Mouse (Mus musculus): Measurements from ENCODE around the gene St3gal4. TPM values are rescaled to one million over a fixed set of nuclear protein-coding genes. Genes with fewer than 3 reads are reported as not detected.

Gene St3gal4
- total and polyA plus RNA-seq, 2 experiments from 2014 or later: 18.2 to 22.6 TPM

- ATAC-seq: no peak
- Histone ChIP-seq H3K4me1 (ENCODE audit: insufficient read depth) (no peaks in the 10 kb centered on the region), H3K4me3 (ENCODE audit: low read depth, low read length) (no peak overlapping the region), H3K4me2 (ENCODE audit: low read depth) (no peak overlapping the region), H3K9ac (no peak overlapping the region), H3K9me3 (ENCODE audit: low read length) (no peaks in the 10 kb centered on the region), H3K27ac (ENCODE audit: low read depth, low read length) (no peak overlapping the region), H3K27me3 (ENCODE audit: insufficient read depth, low read length) (no peaks in the 10 kb centered on the region), H3K36me3 (ENCODE audit: insufficient read depth) (no peaks in the 10 kb centered on the region)
- TF ChIP-seq CTCF (IDR thresholded peaks at IDR 0.05; ENCODE audit: low read depth): no peak
- 86% methylated on average over 1 of the region's 1 CpGs for WGBS
- DNase-seq: no peak
Measured at GRCm38 (mm10) chr9:35145829-35146228, 26.8 kb upstream of the St3gal4 start.

- H3K36me3 ChIP-seq (ENCODE audit: insufficient read depth): no peaks in the 10 kb centered on the region
- H3K4me1 ChIP-seq (ENCODE audit: insufficient read depth): no peaks in the 10 kb centered on the region
- no peak for TF ChIP-seq CTCF (IDR thresholded peaks at IDR 0.05; ENCODE audit: low read depth)
- WGBS: 92% methylated on average over 9 of the region's 9 CpGs
- no peaks in the 10 kb centered on the region for H3K9me3 ChIP-seq (ENCODE audit: low read length)
- no peak overlapping the region for H3K4me3 ChIP-seq (ENCODE audit: low read depth, low read length)
- no peak overlapping the region for H3K9ac ChIP-seq
- ATAC-seq (no peak), DNase-seq (no peak)
- no peak overlapping the region for H3K4me2 ChIP-seq (ENCODE audit: low read depth)
- H3K27me3 ChIP-seq (ENCODE audit: insufficient read depth, low read length): no peaks in the 10 kb centered on the region
- no peak overlapping the region for H3K27ac ChIP-seq (ENCODE audit: low read depth, low read length)
Measured at GRCm38 (mm10) chr9:35145118-35145517, 26.1 kb upstream of the St3gal4 start.

- H3K27me3 ChIP-seq (ENCODE audit: insufficient read depth, low read length): no peaks in the 10 kb centered on the region
- H3K9ac ChIP-seq: no peak overlapping the region
- H3K4me1 ChIP-seq (ENCODE audit: insufficient read depth): no peaks in the 10 kb centered on the region
- H3K4me2 ChIP-seq (ENCODE audit: low read depth): no peak overlapping the region
- no peak overlapping the region for H3K27ac ChIP-seq (ENCODE audit: low read depth, low read length)
- TF ChIP-seq CTCF (IDR thresholded peaks at IDR 0.05; ENCODE audit: low read depth): no peak
- no peaks in the 10 kb centered on the region for H3K9me3 ChIP-seq (ENCODE audit: low read length)
- DNase-seq (no peak), ATAC-seq (no peak)
- no peak overlapping the region for H3K4me3 ChIP-seq (ENCODE audit: low read depth, low read length)
- 91% methylated on average over 2 of the region's 2 CpGs for WGBS
- no peaks in the 10 kb centered on the region for H3K36me3 ChIP-seq (ENCODE audit: insufficient read depth)
Measured at GRCm38 (mm10) chr9:35142221-35142620, 23.2 kb upstream of the St3gal4 start.

GRCm38 (mm10) chr9:35139231-35139744 is 20.2 kb upstream of the St3gal4 start:
- H3K4me1 ChIP-seq (ENCODE audit: insufficient read depth): no peaks in the 10 kb centered on the region
- no peak overlapping the region for H3K4me3 ChIP-seq (ENCODE audit: low read depth, low read length)
- DNase-seq (no peak), ATAC-seq (no peak)
- no peak overlapping the region for H3K9ac ChIP-seq
- no peak overlapping the region for H3K27ac ChIP-seq (ENCODE audit: low read depth, low read length)
- H3K36me3 ChIP-seq (ENCODE audit: insufficient read depth): no peaks in the 10 kb centered on the region
- H3K27me3 ChIP-seq (ENCODE audit: insufficient read depth, low read length): no peaks in the 10 kb centered on the region
- WGBS: 71% methylated on average over 5 of the region's 5 CpGs
- TF ChIP-seq CTCF (IDR thresholded peaks at IDR 0.05; ENCODE audit: low read depth): no peak
- no peak overlapping the region for H3K4me2 ChIP-seq (ENCODE audit: low read depth)
- no peaks in the 10 kb centered on the region for H3K9me3 ChIP-seq (ENCODE audit: low read length)

GRCm38 (mm10) chr9:35138029-35138428 is 19.0 kb upstream of the St3gal4 start:
- Histone ChIP-seq H3K27ac (ENCODE audit: low read depth, low read length) (no peak overlapping the region), H3K27me3 (ENCODE audit: insufficient read depth, low read length) (no peaks in the 10 kb centered on the region), H3K4me3 (ENCODE audit: low read depth, low read length) (no peak overlapping the region), H3K4me2 (ENCODE audit: low read depth) (no peak overlapping the region), H3K4me1 (ENCODE audit: insufficient read depth) (no peaks in the 10 kb centered on the region), H3K9me3 (ENCODE audit: low read length) (no peaks in the 10 kb centered on the region), H3K9ac (no peak overlapping the region), H3K36me3 (ENCODE audit: insufficient read depth) (no peaks in the 10 kb centered on the region)
- DNase-seq (no peak), ATAC-seq (no peak)
- WGBS: 85% methylated on average over 7 of the region's 7 CpGs
- TF ChIP-seq CTCF (IDR thresholded peaks at IDR 0.05; ENCODE audit: low read depth): no peak

- no peak overlapping the region for H3K9ac ChIP-seq
- no peak overlapping the region for H3K27ac ChIP-seq (ENCODE audit: low read depth, low read length)
- WGBS: 65% methylated on average over 6 of the region's 6 CpGs
- H3K9me3 ChIP-seq (ENCODE audit: low read length): no peaks in the 10 kb centered on the region
- H3K36me3 ChIP-seq (ENCODE audit: insufficient read depth): no peaks in the 10 kb centered on the region
- H3K27me3 ChIP-seq (ENCODE audit: insufficient read depth, low read length): no peaks in the 10 kb centered on the region
- H3K4me3 ChIP-seq (ENCODE audit: low read depth, low read length): no peak overlapping the region
- no peak for ATAC-seq
- no peaks in the 10 kb centered on the region for H3K4me1 ChIP-seq (ENCODE audit: insufficient read depth)
- H3K4me2 ChIP-seq (ENCODE audit: low read depth): no peak overlapping the region
- DNase-seq: no peak
- TF ChIP-seq CTCF (IDR thresholded peaks at IDR 0.05; ENCODE audit: low read depth): no peak
Measured at GRCm38 (mm10) chr9:35135575-35135974, 16.5 kb upstream of the St3gal4 start.

GRCm38 (mm10) chr9:35131637-35132397 is 12.7 kb upstream of the St3gal4 start:
- Histone ChIP-seq H3K27ac (ENCODE audit: low read depth, low read length) (no peak overlapping the region), H3K27me3 (ENCODE audit: insufficient read depth, low read length) (no peaks in the 10 kb centered on the region)
- ATAC-seq: peak; percentile 61; the same call in 1 of the 2 replicates

More at GRCm38 (mm10) chr9:35131637-35132397, 12.7 kb upstream of the St3gal4 start:
- no peaks in the 10 kb centered on the region for H3K9me3 ChIP-seq (ENCODE audit: low read length)
- H3K36me3 ChIP-seq (ENCODE audit: insufficient read depth): peaks cover 5% of the 10 kb centered on the region; the same call in 1 of the 2 replicates
- TF ChIP-seq CTCF (IDR thresholded peaks at IDR 0.05; ENCODE audit: low read depth): no peak
- no peak overlapping the region for H3K9ac ChIP-seq
- WGBS: 68% methylated on average over 16 of the region's 16 CpGs
- DNase-seq: peak; percentile 73
- no peak overlapping the region for H3K4me2 ChIP-seq (ENCODE audit: low read depth)
- H3K4me3 ChIP-seq (ENCODE audit: low read depth, low read length): no peak overlapping the region
- H3K4me1 ChIP-seq (ENCODE audit: insufficient read depth): no peaks in the 10 kb centered on the region

Data from forebrain, postnatal 0 days (tissue).